Mouse (Mus musculus) liver, embryonic 15.5 days (tissue): Measurements from ENCODE around the gene Luc7l2. TPM values are rescaled to one million over a fixed set of nuclear protein-coding genes. Genes with fewer than 3 reads are reported as not detected.
A peak's percentile ranks its signal among the peaks of the same experiment; 100 is the strongest.

Experiments
- ATAC-seq: fragments of 200-750 bp; cut with Nextera tagmentation; 2 replicates; pipeline ENCODE4 v1.8.0; 2017; ENCODE audit warnings: moderate number of reproducible peaks, mild to moderate bottlenecking, moderate library complexity; ENCODE audit not compliant: insufficient read depth
- H3K27ac ChIP-seq: fragments of 300-500 bp; sonication (generic); replicated peaks from 2 replicates; pipeline ENCODE4 v1.5.1; 2015; ENCODE audit warnings: mild to moderate bottlenecking, inconsistent platforms
- H3K27me3 ChIP-seq: fragments of 300-500 bp; sonication (generic); 2 replicates; pipeline ENCODE4 v1.6.1; 2015; ENCODE audit warnings: mild to moderate bottlenecking, inconsistent platforms
- H3K36me3 ChIP-seq: fragments of 300-500 bp; sonication (generic); replicated peaks from 2 replicates; pipeline ENCODE4 v1.6.1; 2015; ENCODE audit warnings: moderate library complexity, mild to moderate bottlenecking, inconsistent platforms
- H3K4me1 ChIP-seq: fragments of 300-500 bp; sonication (generic); replicated peaks from 2 replicates; pipeline ENCODE4 v1.6.1; 2015; ENCODE audit warnings: inconsistent platforms
- H3K4me2 ChIP-seq: fragments of 300-500 bp; sonication (generic); 2 replicates; pipeline ENCODE4 v1.6.1; 2015; ENCODE audit warnings: moderate library complexity, mild to moderate bottlenecking, inconsistent platforms
- H3K4me3 ChIP-seq: fragments of 300-500 bp; sonication (generic); replicated peaks from 2 replicates; pipeline ENCODE4 v1.5.1; 2015; ENCODE audit warnings: mild to moderate bottlenecking, inconsistent platforms
- H3K9ac ChIP-seq: fragments of 300-500 bp; sonication (generic); 2 replicates; pipeline ENCODE4 v1.6.1; 2015; ENCODE audit warnings: moderate library complexity, mild to moderate bottlenecking, inconsistent platforms
- H3K9me3 ChIP-seq: fragments of 300-500 bp; sonication (generic); replicated peaks from 2 replicates; pipeline ENCODE4 v1.6.1; 2016; ENCODE audit warnings: inconsistent platforms
- WGBS: fragments of 180-500 bp; shearing (Covaris S2); methylation state at CpG from one replicate; pipeline ENCODE4 v1.1.7; 2015; ENCODE audit warnings: mixed read lengths; ENCODE audit not compliant: insufficient replicate concordance; 5-methylcytosine and 5-hydroxymethylcytosine counted together
- polyA plus RNA-seq: library from polyadenylated mRNA; unstranded; fragments of >200 nt; fragmentation: Nextera tagmentation; extraction: Ambion mirVana; gene quantifications from 2 replicates; pipeline ENCODE4 v1.2.1, GENCODE M21; 2015

Luc7l2 gene
- polyA plus RNA-seq, 1 experiment from 2014 or later = 15.7 TPM

DNA sequence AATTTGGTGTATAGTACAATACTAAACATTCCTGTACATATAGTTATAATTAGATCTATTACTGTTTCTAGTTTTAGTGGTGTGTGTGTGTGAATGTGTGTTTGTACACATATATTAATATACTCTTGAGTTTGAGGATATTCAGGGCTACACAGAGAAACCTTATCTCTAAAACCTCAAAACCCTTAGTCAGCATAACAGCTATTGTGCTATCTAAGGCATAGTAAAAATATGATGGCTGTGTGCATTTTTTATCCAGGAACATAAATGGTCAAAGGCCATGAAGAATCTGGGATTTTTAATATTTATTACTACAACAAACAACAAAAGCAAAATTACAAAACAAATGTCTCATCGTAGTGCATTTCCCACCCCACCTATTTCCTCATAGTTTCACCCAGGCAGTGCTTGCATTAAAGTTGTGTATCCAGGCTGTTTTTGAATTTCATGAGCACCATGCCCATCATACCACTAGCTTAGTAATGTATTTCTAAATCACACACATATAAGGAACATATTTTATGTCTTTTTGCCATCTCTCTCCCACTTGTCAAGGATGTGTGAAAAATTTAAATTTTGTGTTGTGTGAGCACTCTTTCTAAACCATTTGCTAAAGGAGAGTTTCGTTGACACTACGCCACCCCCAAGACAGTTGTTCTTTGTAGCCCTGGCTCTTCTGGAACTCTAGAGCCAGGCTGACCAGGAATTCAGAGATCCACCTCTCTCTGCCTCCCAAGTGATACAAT is 29.2 kb downstream of the Luc7l2 start:
- H3K36me3 ChIP-seq = peaks cover 72% of the 10 kb centered on the region
- no peak overlapping the region for H3K4me3 ChIP-seq
- no peak for ATAC-seq
- 0 out of 2 replicates have a peak, but pooled peaks cover 3% of the 10 kb centered on the region for H3K4me1 ChIP-seq
- no peaks in the 10 kb centered on the region for H3K27me3 ChIP-seq
- H3K27ac ChIP-seq = no peak overlapping the region
- H3K9me3 ChIP-seq = no peaks in the 10 kb centered on the region
- 90% methylated on average over 3 of the region's 3 CpGs for WGBS
- no peak overlapping the region for H3K9ac ChIP-seq
- H3K4me2 ChIP-seq = no peak overlapping the region

DNA sequence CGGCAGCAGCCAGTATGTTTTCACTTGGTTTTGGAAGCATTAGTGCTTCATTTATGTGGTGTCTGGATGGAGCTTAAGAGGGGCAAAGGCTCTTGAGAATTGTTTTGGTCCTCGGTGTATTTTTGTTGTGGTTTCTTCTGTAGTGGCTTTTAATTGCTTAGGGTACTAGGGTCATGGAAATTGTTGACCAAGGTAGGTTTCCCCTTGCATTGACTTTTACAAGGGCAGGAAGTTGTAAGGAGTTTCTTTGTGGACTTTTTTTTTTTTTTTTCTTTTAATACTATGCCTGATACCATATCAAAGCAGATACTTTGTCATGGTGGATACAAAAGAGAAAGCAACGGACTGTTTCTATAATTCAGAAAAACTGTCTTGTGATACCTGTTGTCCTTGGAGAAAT is 30.6 kb downstream of the Luc7l2 start:
- H3K4me2 ChIP-seq = no peak overlapping the region
- peaks cover 77% of the 10 kb centered on the region for H3K36me3 ChIP-seq
- no peak overlapping the region for H3K4me3 ChIP-seq
- H3K9me3 ChIP-seq = no peaks in the 10 kb centered on the region
- H3K27me3 ChIP-seq = no peaks in the 10 kb centered on the region
- no peak for ATAC-seq
- H3K27ac ChIP-seq = no peak overlapping the region
- H3K9ac ChIP-seq = no peak overlapping the region
- 87% methylated on average over 3 of the region's 3 CpGs for WGBS
- 0 out of 2 replicates have a peak, but pooled peaks cover 3% of the 10 kb centered on the region for H3K4me1 ChIP-seq

DNA sequence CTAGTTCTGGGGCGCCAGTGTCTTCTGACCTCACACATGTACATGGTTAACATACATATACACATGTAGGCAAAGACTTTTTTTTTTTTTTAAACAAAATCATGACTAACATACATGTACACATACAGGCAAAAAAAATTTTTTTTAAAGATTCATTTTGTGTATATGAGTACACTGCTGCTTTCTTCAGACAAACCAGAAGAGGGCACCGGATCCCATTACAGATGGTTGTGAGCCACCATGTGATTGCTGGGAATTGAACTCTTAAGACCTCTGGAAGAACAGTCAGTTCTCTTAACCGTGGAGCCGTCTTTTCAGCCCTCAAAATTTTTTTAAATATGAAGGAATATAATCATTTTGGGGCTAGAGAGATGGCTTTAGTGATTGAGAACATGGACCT is 46.3 kb downstream of the Luc7l2 start:
- H3K4me2 ChIP-seq = no peak overlapping the region
- H3K9ac ChIP-seq = no peak overlapping the region
- H3K4me1 ChIP-seq = no peaks in the 10 kb centered on the region
- ATAC-seq = no peak
- no peak overlapping the region for H3K4me3 ChIP-seq
- H3K9me3 ChIP-seq = no peaks in the 10 kb centered on the region
- H3K27me3 ChIP-seq = no peaks in the 10 kb centered on the region
- WGBS = 86% methylated on average over 4 of the region's 4 CpGs
- H3K36me3 ChIP-seq = peaks cover 83% of the 10 kb centered on the region
- no peak overlapping the region for H3K27ac ChIP-seq

DNA sequence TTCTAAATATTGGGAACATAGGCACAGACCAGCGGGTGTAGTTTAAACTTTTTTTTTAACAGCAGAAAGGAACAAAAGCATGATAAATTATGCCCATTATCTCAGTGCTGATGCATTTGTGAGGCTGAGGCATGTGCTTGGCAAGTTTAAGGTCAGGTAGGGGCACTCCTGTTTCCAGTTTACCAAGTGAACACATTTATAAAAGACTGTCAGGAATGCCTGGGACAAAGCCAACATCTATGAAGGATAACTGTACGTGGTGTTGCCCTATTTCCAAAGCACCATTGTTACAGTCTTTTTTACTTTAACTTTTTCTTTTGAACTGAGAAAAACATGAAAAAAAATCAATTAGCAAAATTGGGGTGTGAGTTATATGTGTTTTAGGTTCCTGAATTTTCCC is 58.8 kb downstream of the Luc7l2 start:
- 89% methylated on average over 2 of the region's 2 CpGs for WGBS
- H3K36me3 ChIP-seq = peaks cover 74% of the 10 kb centered on the region
- ATAC-seq = no peak

DNA sequence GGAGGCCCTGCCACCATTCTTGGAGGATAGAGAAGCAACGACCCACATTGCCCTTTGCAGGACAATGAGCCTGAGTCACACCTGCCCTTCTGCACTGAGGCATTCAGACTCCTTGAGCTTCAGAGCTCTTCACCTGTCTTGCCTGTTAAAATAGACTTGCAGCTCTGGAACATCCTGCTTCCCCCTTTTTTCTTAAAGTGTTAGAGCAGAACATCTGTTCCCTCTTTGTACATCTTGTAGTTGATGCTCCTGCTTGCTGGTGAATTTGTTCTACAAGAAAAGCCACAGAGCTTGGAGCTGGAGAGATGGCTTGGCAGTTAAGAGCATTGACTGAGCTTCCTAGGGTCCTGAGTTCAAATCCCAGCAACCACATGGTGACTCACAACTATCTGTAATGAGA is 71.3 kb downstream of the Luc7l2 start:
- WGBS = 83% methylated on average over 1 of the region's 1 CpGs
- Histone ChIP-seq H3K4me3 (no peak overlapping the region), H3K27me3 (no peaks in the 10 kb centered on the region), H3K27ac (no peak overlapping the region), H3K4me1 (peaks cover 17% of the 10 kb centered on the region), H3K36me3 (peaks cover 46% of the 10 kb centered on the region), H3K9me3 (no peaks in the 10 kb centered on the region), H3K9ac (no peak overlapping the region), H3K4me2 (no peak overlapping the region)
- ATAC-seq = no peak

More for the DNA sequence above, 58.8 kb downstream of the Luc7l2 start:
- no peak overlapping the region for H3K27ac ChIP-seq
- H3K4me3 ChIP-seq = no peak overlapping the region
- no peak overlapping the region for H3K4me2 ChIP-seq
- no peak overlapping the region for H3K9ac ChIP-seq
- no peaks in the 10 kb centered on the region for H3K27me3 ChIP-seq
- H3K4me1 ChIP-seq = no peaks in the 10 kb centered on the region
- no peaks in the 10 kb centered on the region for H3K9me3 ChIP-seq

DNA sequence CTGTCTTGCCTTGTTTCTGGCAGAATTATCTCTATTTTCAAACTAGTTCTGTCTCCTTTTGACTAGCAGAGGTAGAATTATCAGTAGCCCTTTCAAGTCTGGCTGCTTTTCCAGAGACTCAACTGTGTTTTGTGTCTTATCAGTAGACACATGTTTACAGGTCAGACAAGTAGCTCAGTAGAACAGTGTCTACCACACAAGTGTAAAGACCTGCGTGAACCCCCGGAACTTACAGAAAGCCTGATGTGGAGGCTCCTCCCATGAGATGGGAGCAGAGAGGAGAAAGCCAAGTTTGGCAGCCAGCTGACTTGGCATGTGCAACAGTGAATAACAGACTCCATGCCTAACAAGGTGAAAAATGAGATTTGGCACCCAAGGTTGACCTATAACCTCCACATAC is 72.3 kb downstream of the Luc7l2 start:
- Histone ChIP-seq H3K27ac (peak overlapping the region; percentile 71), H3K4me1 (peaks cover 17% of the 10 kb centered on the region), H3K9me3 (no peaks in the 10 kb centered on the region), H3K4me2 (no peak overlapping the region), H3K4me3 (no peak overlapping the region), H3K27me3 (no peaks in the 10 kb centered on the region), H3K9ac (no peak overlapping the region), H3K36me3 (peaks cover 36% of the 10 kb centered on the region)
- 15% methylated on average over 2 of the region's 2 CpGs for WGBS
- peak; percentile 81 for ATAC-seq

DNA sequence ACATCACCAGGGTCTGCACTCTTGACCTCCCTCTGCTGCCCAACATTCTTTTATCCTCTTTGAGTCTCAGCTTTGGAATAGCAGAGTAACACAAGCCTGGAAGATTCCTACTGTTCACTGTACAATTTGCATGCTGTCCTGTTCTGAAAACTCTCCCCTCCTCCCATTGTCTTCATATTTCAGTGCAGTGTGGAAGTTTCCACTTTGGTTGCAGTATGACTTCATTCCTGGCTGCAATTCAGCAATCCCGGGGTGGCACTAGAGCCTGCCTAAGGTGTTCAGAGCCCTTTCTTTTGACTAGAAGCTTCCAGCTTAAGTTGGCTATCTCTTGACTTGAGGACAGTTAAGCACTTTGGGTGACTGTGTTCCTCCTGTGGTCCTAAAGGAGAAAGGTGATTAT is 73.3 kb downstream of the Luc7l2 start:
- no peaks in the 10 kb centered on the region for H3K9me3 ChIP-seq
- H3K27ac ChIP-seq = no peak overlapping the region
- H3K27me3 ChIP-seq = no peaks in the 10 kb centered on the region
- no peak overlapping the region for H3K9ac ChIP-seq
- no peak for ATAC-seq
- peaks cover 17% of the 10 kb centered on the region for H3K4me1 ChIP-seq
- H3K4me3 ChIP-seq = no peak overlapping the region
- H3K36me3 ChIP-seq = peaks cover 26% of the 10 kb centered on the region
- 70% methylated on average over 1 of the region's 1 CpGs for WGBS
- H3K4me2 ChIP-seq = no peak overlapping the region

DNA sequence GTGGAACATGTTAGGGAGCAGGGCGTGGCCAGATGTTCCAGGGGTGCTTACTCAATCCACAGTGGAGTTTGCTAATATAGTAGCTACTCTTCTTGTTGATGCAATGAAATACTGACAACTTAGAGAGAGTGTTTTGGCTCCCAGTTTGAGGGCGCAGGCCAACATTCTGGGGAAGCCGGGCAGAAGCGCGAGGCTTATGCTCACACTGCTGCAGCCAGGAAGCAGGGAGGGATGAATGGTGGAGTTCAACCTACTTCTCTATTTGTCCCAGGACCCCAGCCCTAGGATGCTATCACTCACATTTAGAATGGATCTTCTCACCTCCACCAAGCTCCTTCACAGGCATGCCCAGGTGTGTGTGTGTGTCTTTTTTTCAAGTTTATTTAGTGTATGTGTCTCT is 75.0 kb downstream of the Luc7l2 start:
- H3K9ac ChIP-seq = no peak overlapping the region
- H3K4me1 ChIP-seq = peaks cover 17% of the 10 kb centered on the region
- no peak overlapping the region for H3K27ac ChIP-seq
- H3K4me2 ChIP-seq = no peak overlapping the region
- H3K36me3 ChIP-seq = peaks cover 16% of the 10 kb centered on the region
- ATAC-seq = no peak
- WGBS = 90% methylated on average over 5 of the region's 5 CpGs
- H3K9me3 ChIP-seq = no peaks in the 10 kb centered on the region
- H3K27me3 ChIP-seq = no peaks in the 10 kb centered on the region
- H3K4me3 ChIP-seq = no peak overlapping the region

DNA sequence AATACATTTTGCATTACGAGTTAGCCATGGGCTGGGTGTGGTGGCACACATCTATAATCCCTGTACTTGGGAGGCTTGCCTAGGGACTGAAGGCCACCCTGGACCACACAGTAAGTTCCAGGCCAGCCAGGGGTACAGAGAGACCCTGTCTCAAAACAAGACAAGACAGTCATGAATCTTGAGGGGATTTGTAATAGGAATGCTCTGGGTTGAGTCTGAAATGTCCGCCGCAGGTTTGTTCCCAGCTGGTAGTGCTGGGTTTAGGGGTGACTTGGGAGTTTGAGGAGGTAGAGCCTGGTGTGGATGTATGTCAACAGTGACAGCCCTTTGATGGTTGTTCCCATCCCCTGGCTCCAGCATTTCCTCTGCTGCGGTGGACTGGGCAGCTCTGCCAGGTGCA is 75.9 kb downstream of the Luc7l2 start:
- WGBS = 86% methylated on average over 4 of the region's 4 CpGs
- no peak overlapping the region for H3K4me3 ChIP-seq
- no peak overlapping the region for H3K27ac ChIP-seq
- peaks cover 17% of the 10 kb centered on the region for H3K4me1 ChIP-seq
- no peak overlapping the region for H3K4me2 ChIP-seq
- H3K9me3 ChIP-seq = no peaks in the 10 kb centered on the region
- ATAC-seq = no peak
- H3K9ac ChIP-seq = no peak overlapping the region
- no peaks in the 10 kb centered on the region; the same call in 1 of the 2 replicates for H3K27me3 ChIP-seq
- peaks cover 16% of the 10 kb centered on the region for H3K36me3 ChIP-seq

DNA sequence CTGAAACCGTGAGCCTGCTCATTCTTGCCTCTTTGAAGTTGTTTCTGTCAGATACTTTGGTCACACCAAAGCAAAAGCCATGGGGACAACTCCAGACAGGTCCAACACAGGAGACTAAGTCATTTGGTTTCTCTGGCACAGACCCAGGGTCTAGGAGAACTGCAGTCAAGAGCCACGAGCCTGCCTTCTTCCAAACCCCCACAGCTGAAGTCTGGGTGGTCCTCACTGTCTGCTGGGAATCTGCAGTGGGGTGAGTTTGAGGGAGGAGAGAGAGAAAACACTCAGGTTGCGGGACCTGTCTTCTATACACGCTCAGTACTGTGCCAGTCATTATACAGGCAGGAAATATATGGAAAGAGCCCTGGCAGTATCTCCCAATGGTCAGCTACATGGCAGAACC is 76.4 kb downstream of the Luc7l2 start:
- Histone ChIP-seq H3K4me2 (no peak overlapping the region), H3K9me3 (no peaks in the 10 kb centered on the region), H3K9ac (no peak overlapping the region), H3K27ac (no peak overlapping the region), H3K4me1 (peaks cover 13% of the 10 kb centered on the region), H3K4me3 (no peak overlapping the region), H3K27me3 (no peaks in the 10 kb centered on the region; the same call in 1 of the 2 replicates), H3K36me3 (peaks cover 16% of the 10 kb centered on the region)
- 81% methylated on average over 4 of the region's 4 CpGs for WGBS
- no peak for ATAC-seq

DNA sequence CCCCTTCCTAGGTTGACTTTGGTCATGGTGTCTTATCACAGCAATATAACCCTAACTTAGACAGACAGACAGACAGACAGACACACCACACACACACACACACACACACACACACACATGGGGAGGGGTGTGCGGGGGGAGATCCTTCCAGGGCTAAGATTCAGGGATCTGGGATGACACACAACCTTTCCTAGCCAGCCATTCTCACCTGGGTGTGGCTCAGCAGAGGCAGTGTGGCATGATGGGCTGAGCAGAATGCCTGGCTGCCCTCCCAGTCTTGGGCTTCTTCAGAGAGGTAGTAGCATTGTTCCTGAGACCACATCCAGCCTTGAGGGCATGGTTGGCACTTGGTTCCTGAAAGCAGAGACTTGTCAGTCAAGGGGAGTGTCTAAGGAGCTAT is 78.4 kb downstream of the Luc7l2 start:
- no peaks in the 10 kb centered on the region for H3K9me3 ChIP-seq
- WGBS = 88% methylated on average over 1 of the region's 1 CpGs
- H3K27me3 ChIP-seq = peaks cover 18% of the 10 kb centered on the region
- no peak overlapping the region for H3K27ac ChIP-seq
- H3K4me3 ChIP-seq = no peak overlapping the region
- no peak overlapping the region for H3K9ac ChIP-seq
- H3K4me2 ChIP-seq = no peak overlapping the region
- peaks cover 5% of the 10 kb centered on the region for H3K36me3 ChIP-seq
- H3K4me1 ChIP-seq = no peaks in the 10 kb centered on the region; the same call in 1 of the 2 replicates
- ATAC-seq = no peak

DNA sequence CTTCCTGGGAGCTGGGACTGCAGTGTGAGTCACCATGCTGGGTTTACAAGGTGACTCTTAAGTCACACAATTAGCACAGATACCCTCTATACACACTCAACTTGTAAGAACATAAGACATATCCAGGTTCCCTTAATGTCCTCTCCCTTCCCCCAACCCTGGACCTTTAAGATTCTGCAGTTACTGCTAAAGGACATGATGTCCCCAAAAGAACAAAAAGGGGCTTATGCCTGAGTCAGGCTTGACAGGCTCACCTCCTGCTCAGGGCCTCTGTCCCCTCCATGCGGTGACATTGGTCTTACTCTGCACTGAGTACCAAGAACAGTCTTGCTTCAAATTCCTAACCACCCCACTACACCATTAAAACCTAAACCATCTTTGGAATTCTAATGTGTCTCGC is 81.7 kb downstream of the Luc7l2 start:
- Histone ChIP-seq H3K4me3 (no peak overlapping the region), H3K27me3 (peaks cover 51% of the 10 kb centered on the region), H3K9me3 (no peaks in the 10 kb centered on the region), H3K27ac (no peak overlapping the region), H3K4me1 (peaks cover 19% of the 10 kb centered on the region), H3K9ac (no peak overlapping the region), H3K36me3 (no peaks in the 10 kb centered on the region), H3K4me2 (no peak overlapping the region)
- no peak for ATAC-seq
- 75% methylated on average over 2 of the region's 2 CpGs for WGBS
